Mouse (Mus musculus) spleen, adult 2 months (tissue): ENCODE data around the gene Gm40193.

Experiments
- CTCF ChIP-seq: fragments of 200-500 bp; IDR thresholded peaks from 2 replicates; pipeline ENCODE4 v1.5.1; 2011; ENCODE audit warnings: mild to moderate bottlenecking, inconsistent platforms; ENCODE audit not compliant: insufficient read depth, insufficient read length, insufficient replicate concordance; ENCODE audit errors: extremely low read depth
- POLR2A ChIP-seq: fragments of 200-500 bp; IDR thresholded peaks from 2 replicates; pipeline ENCODE4 v1.6.1; 2011; ENCODE audit warnings: low read depth, low read length, inconsistent platforms

- no peak for TF ChIP-seq CTCF
- no peak for TF ChIP-seq POLR2A
These were observed 21.5 kb downstream of the Gm40193 start for GRCm38 (mm10) chr11:70511242-70511641.
